Mouse (Mus musculus) embryonic facial prominence, embryonic 14.5 days (tissue): Measurements from ENCODE around the gene Acad10. TPM values are rescaled to one million over a fixed set of nuclear protein-coding genes. Genes with fewer than 3 reads are reported as not detected.
"Not testable (repeated sequence)": the region's sequence is repeated elsewhere in the genome, so short reads cannot be mapped to it uniquely, and the experiment has no call there.

Source experiments
- ATAC-seq: fragments of 200-750 bp; cut with Nextera tagmentation; 2 replicates; pipeline ENCODE4 v1.8.0; 2017; ENCODE audit warnings: low read depth, moderate number of reproducible peaks, moderate TSS enrichment
- DNase-seq: peaks from one replicate; pipeline ENCODE4 v3.0.0-alpha.2; 2015; ENCODE audit warnings: low spot score
- H3K27ac ChIP-seq: fragments of 300-500 bp; sonication (generic); replicated peaks from 2 replicates; pipeline ENCODE4 v1.5.1; 2014; ENCODE audit warnings: low read depth, mild to moderate bottlenecking, low read length, moderate library complexity
- H3K27me3 ChIP-seq: fragments of 300-500 bp; sonication (generic); replicated peaks from 2 replicates; pipeline ENCODE4 v1.6.1; 2014; ENCODE audit warnings: low read length; ENCODE audit not compliant: control insufficient read depth, insufficient read depth
- H3K36me3 ChIP-seq: fragments of 300-500 bp; sonication (generic); 2 replicates; pipeline ENCODE4 v1.6.1; 2014; ENCODE audit warnings: low read length, mixed read lengths; ENCODE audit not compliant: control insufficient read depth, insufficient read depth
- H3K4me1 ChIP-seq: fragments of 300-500 bp; sonication (generic); 2 replicates; pipeline ENCODE4 v1.6.1; 2014; ENCODE audit warnings: antibody characterized with exemption, low read length; ENCODE audit not compliant: control insufficient read depth, insufficient read depth
- H3K4me2 ChIP-seq: fragments of 300-500 bp; sonication (generic); 2 replicates; pipeline ENCODE4 v1.6.1; 2014; ENCODE audit warnings: low read depth, mild to moderate bottlenecking, low read length, moderate library complexity, mixed read lengths
- H3K4me3 ChIP-seq: fragments of 300-500 bp; sonication (generic); 2 replicates; pipeline ENCODE4 v1.5.1; 2014; ENCODE audit warnings: low read depth, mild to moderate bottlenecking, low read length
- H3K9ac ChIP-seq: fragments of 300-500 bp; sonication (generic); 2 replicates; pipeline ENCODE4 v1.6.1; 2014; ENCODE audit warnings: low read depth, mild to moderate bottlenecking, low read length, moderate library complexity, mixed read lengths
- H3K9me3 ChIP-seq: fragments of 300-500 bp; sonication (generic); 2 replicates; pipeline ENCODE4 v1.6.1; 2016; ENCODE audit warnings: low read length; ENCODE audit not compliant: control insufficient read depth
- WGBS: fragments of 180-500 bp; shearing (Covaris S2); extraction: QIAGEN DNeasy Blood & Tissue Kit; methylation state at CpG from one replicate; pipeline ENCODE4 v1.1.7; 2014; 5-methylcytosine and 5-hydroxymethylcytosine counted together
- polyA plus RNA-seq: library from polyadenylated mRNA; unstranded; fragments of >200 nt; fragmentation: Nextera tagmentation; extraction: Ambion mirVana; gene quantifications from 2 replicates; pipeline ENCODE4 v1.2.1, GENCODE M21; 2014

Gene Acad10
- polyA plus RNA-seq, 1 experiment from 2014 or later, result 1.6 TPM

DNA sequence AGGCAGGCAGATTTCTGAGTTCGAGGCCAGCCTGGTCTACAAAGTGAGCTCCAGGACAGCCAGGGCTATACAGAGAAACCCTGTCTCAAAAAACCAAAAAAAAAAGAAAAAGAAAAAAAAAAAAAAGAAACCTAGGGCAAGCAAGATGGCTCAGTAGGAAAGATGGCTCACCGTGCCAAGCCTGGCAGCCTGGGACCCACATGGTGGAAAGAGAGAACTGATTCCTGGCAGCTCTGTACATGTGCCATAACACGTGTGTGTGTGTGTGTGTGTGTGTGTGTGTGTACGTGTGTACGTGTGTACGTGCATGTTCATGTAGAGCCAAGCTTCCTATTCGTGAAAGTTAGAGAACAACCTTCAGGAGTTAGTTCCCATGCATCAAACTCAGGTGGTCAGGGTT lies 31.1 kb upstream of the Acad10 start:
- ATAC-seq, H3K4me3 ChIP-seq, H3K27me3 ChIP-seq, H3K4me2 ChIP-seq, H3K4me1 ChIP-seq, H3K9me3 ChIP-seq, H3K9ac ChIP-seq, H3K27ac ChIP-seq, DNase-seq: not testable (repeated sequence)
- WGBS, result 86% methylated on average over 7 of the region's 7 CpGs
- peaks cover 11% of the 10 kb centered on the region for H3K36me3 ChIP-seq

DNA sequence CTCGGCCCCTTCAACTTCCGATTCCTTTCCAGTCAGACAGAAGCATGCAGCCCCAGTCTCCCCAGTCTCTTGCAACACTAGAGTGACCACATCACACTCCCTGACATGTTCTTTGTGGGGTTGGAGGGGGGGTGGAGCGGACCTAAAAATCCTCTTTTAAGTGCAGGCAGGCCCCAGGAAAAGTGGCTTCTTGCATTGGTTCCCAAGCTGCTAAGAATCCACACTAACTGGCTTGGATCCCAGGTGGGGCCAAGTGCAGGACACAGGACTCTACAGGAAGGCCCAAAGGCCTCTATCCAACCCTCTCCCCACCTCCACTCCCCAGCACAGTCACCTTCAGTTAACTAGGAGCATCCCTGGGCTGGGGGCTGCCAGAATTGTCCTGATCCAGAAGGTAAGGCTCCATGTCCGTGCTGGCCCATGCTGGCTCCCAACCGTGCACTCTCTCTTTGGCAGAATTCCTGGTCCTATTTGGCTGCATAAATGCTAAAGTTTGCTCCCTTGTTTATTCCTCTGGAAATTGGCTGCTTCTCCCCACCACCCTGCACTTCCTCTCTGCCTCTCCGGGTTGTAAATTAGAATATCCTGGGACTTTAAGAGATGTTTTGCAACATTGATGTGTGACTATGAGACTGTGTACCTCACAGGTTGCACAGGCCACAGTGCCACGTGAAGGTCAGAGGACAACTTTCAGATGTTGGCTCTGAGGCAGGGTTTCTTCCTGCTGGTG lies 30.3 kb upstream of the Acad10 start:
- Histone ChIP-seq H3K4me3 (no peak overlapping the region), H3K4me2 (no peak overlapping the region), H3K9ac (no peak overlapping the region), H3K27me3 (no peaks in the 10 kb centered on the region), H3K36me3 (peaks cover 17% of the 10 kb centered on the region), H3K4me1 (0 out of 2 replicates have a peak, but pooled peaks cover 5% of the 10 kb centered on the region), H3K9me3 (no peaks in the 10 kb centered on the region), H3K27ac (no peak overlapping the region; the same call in 1 of the 2 replicates)
- no peak for ATAC-seq
- 70% methylated on average over 7 of the region's 7 CpGs for WGBS
- peak; percentile 28 for DNase-seq

DNA sequence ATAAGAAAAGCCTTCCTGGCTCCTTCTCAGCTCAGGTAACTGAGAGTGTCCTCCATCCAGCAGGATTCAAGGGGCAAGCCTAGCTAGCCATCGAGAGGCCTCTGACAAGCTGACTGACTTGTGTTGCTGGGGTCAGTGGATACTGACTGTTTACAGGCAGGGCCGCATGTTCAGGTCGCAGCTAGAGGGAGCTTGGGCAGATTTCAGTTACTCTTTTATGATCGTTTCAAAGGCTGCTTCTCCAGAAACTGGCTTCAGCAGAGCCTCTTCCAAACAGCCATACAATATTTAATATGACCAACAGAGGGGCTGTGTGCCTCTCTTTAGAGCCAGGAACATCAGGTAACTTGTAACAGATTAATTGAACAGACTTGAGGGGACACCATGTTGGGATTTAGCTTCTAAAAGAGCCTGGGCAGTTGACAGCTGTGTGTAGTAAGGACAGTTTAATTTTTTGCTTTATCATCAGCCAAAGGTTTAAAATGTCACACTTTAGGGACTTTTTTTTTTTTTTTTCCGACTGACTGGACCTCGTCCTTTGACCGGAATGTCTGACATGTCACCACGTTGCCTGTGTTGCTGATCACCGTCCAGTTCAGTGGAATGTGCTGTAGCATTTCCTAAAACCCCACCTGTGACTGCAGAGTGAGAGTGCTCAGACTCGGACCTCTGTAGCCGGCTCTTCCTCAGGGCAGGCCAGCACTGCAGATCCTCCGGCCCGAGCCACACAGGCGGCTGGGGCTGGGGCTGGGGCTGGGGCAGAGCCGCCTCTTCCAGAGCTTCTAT lies 26.0 kb upstream of the Acad10 start:
- WGBS, result 73% methylated on average over 15 of the region's 15 CpGs
- Histone ChIP-seq H3K4me3 (no peak overlapping the region), H3K4me2 (no peak overlapping the region), H3K9ac (no peak overlapping the region), H3K27ac (no peak overlapping the region), H3K36me3 (peaks cover 59% of the 10 kb centered on the region), H3K9me3 (no peaks in the 10 kb centered on the region), H3K27me3 (no peaks in the 10 kb centered on the region), H3K4me1 (0 out of 2 replicates have a peak, but pooled peaks cover 5% of the 10 kb centered on the region)
- DNase-seq, result no peak
- ATAC-seq, result no peak

DNA sequence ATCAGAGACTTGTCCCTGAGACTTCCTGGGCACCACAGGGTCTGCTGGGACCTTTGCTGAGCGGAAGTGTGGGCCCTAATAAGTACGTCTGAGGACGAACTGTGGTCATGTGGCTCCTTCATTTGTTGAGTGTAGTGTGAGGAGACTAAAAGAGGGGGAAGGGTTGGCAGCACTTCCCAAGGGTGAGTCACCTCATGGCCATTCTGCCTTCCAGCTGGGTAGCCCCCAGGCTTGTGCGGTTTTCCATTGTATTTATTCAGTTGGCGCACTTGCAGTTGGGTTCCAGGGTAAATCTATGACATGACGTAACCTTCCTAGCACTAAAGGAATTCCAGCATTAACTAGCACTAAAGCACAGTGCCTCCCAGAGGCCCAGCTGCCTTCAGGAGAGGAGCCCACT lies 25.2 kb upstream of the Acad10 start:
- no peak overlapping the region for H3K4me2 ChIP-seq
- H3K36me3 ChIP-seq, result peaks cover 67% of the 10 kb centered on the region

DNA sequence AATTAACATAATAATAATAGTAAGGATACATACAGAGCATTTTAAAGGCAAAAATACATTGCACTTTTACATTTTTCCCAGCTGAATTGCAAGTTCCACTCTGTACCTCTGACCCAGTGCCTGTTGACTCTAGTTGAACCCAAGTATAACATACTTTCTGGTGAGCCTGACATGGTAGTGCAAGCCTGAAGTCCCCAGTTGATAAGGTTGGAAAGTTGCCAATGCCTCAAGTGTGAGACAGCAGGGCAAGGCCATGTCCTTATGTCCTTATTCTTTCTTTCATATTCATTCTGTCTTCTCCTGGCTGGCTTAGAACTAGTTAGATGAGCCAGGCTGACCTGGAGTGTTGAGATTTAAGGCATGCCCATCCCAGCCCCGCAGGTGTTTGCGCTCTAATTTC lies 21.9 kb upstream of the Acad10 start:
- H3K36me3 ChIP-seq, result peaks cover 97% of the 10 kb centered on the region
- no peak overlapping the region for H3K4me3 ChIP-seq
- no peak overlapping the region for H3K27ac ChIP-seq
- ATAC-seq (no peak), DNase-seq (no peak)
- WGBS, result 98% methylated on average over 2 of the region's 2 CpGs
- no peaks in the 10 kb centered on the region for H3K4me1 ChIP-seq
- 0 out of 2 replicates have a peak, but pooled peaks cover 5% of the 10 kb centered on the region for H3K9me3 ChIP-seq
- no peak overlapping the region for H3K4me2 ChIP-seq
- no peak overlapping the region for H3K9ac ChIP-seq
- no peaks in the 10 kb centered on the region for H3K27me3 ChIP-seq

More for the DNA sequence above, 25.2 kb upstream of the Acad10 start:
- Histone ChIP-seq H3K27me3 (no peaks in the 10 kb centered on the region), H3K27ac (no peak overlapping the region), H3K9ac (no peak overlapping the region), H3K4me1 (0 out of 2 replicates have a peak, but pooled peaks cover under 1% of the 10 kb centered on the region), H3K9me3 (no peaks in the 10 kb centered on the region), H3K4me3 (no peak overlapping the region)
- no peak for DNase-seq
- 87% methylated on average over 6 of the region's 6 CpGs for WGBS
- no peak for ATAC-seq

DNA sequence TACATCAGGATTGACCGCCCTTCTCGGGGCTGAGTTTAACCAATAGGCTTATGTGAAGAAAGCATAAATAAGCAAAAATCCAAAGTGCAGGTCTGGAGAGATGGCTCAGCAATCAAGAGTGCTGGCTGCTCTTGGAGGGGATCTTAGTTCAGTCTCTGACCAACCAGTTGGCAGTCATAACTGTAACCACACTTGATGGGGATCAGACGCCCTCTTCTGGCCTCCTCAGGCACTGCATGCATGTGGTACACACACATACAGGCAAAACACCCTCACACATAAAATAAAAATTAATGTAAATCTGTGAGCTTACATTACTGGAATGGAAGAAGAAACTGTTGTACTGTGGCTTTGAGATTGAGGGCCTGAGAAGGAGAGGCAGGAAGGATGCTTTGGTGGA lies 10.1 kb upstream of the Acad10 start:
- Histone ChIP-seq H3K27ac (no peak overlapping the region), H3K4me3 (no peak overlapping the region), H3K27me3 (no peaks in the 10 kb centered on the region)

DNA sequence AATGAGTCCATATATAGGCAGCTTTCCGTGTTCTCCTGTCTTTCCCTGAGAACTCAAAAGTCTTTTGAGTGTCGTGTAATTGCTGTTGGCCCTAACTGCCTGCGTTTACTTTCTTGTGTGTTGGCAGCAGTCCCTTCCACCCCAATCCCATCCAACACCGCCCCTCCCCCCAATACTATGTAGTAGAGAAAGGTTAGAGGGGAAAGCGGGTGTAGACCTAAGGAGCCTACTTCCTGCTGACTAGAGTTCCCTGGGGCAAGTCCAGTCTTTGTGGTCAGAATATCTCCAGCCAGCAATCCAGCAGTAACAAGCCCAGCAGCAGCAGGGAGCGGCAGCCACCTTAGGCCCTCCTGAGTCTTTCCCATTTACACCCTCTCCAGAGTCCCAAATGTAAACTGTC lies 8.1 kb upstream of the Acad10 start:
- WGBS, result 60% methylated on average over 6 of the region's 6 CpGs

More for the DNA sequence above, 10.1 kb upstream of the Acad10 start:
- H3K4me2 ChIP-seq, result no peak overlapping the region
- DNase-seq (no peak), ATAC-seq (no peak)
- H3K4me1 ChIP-seq, result no peaks in the 10 kb centered on the region
- peaks cover 81% of the 10 kb centered on the region for H3K36me3 ChIP-seq
- no peaks in the 10 kb centered on the region for H3K9me3 ChIP-seq
- WGBS, result 80% methylated on average over 3 of the region's 3 CpGs
- no peak overlapping the region for H3K9ac ChIP-seq

DNA sequence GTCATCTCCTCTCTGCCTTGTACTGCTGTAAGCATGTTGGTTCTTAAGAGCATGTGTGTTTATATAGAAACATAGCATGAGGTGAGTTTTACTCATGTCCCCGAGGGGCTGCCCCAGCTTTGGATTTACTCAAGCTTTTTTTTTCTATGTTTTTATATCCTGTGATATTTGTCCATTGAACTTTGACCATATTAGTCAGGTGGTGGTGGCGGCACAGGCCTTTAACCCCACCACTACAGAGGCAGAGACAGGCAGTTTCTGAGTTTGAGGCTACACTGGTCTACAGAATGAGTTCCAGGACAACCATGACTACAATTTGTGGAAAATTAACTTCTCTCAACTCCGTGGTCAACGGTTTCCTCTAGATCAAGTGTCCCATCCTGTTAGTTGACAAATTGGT lies 6.8 kb upstream of the Acad10 start:
- Histone ChIP-seq H3K27ac (no peak overlapping the region), H3K36me3 (peaks cover 79% of the 10 kb centered on the region), H3K4me3 (no peak overlapping the region), H3K9me3 (no peaks in the 10 kb centered on the region), H3K4me1 (no peaks in the 10 kb centered on the region), H3K4me2 (no peak overlapping the region), H3K27me3 (no peaks in the 10 kb centered on the region), H3K9ac (no peak overlapping the region)
- no peak for ATAC-seq
- DNase-seq, result no peak
- 85% methylated on average over 4 of the region's 4 CpGs for WGBS

More for the DNA sequence above, 8.1 kb upstream of the Acad10 start:
- Histone ChIP-seq H3K4me3 (no peak overlapping the region), H3K27ac (no peak overlapping the region), H3K27me3 (no peaks in the 10 kb centered on the region), H3K4me2 (no peak overlapping the region), H3K4me1 (no peaks in the 10 kb centered on the region), H3K9ac (no peak overlapping the region), H3K9me3 (no peaks in the 10 kb centered on the region), H3K36me3 (peaks cover 82% of the 10 kb centered on the region)
- ATAC-seq, result no peak
- DNase-seq, result no peak
